Mouse (Mus musculus) Patski (cell line): Measurements from ENCODE around the gene Smad1. TPM values are rescaled to one million over a fixed set of nuclear protein-coding genes. Genes with fewer than 3 reads are reported as not detected.

Experiments used
- ATAC-seq: fragments of 100-300 bp; one replicate; pipeline ENCODE4 v1.8.0; 2021
- CTCF ChIA-PET: fragments of 350-600 bp; sonication (Branson Sonifier 250); formaldehyde crosslinking; loops from one replicate; lab custom pipeline; 2022; ENCODE audit warnings: inconsistent platforms; lab: Charles Lee
- POLR2A ChIA-PET: fragments of 350-600 bp; sonication (Branson Sonifier 250); formaldehyde crosslinking; loops from one replicate; lab custom pipeline; 2022; ENCODE audit warnings: antibody characterized with exemption, inconsistent platforms; lab: Charles Lee
- DNase-seq: peaks from one replicate; pipeline ENCODE4 v3.0.0-alpha.2; 2011; ENCODE audit warnings: low read depth, low spot score
- H3K27me3 ChIP-seq: fragments of 371-371 bp; one replicate; pipeline ENCODE4 v1.5.1; 2021
- CTCF ChIP-seq: fragments of 100-300 bp; IDR thresholded peaks from one replicate; pipeline ENCODE4 v1.5.1; 2021
- in situ Hi-C: fragments of 300-500 bp; cut with MboI; formaldehyde crosslinking; loops from 3 replicates; pipeline ENCODE4 v1.11.1; 2018; ENCODE audit warnings: low pct_unique_long_range_greater_than_20kb, mixed read lengths
- polyA plus RNA-seq: library from polyadenylated mRNA; unstranded; gene quantifications from one replicate; pipeline ENCODE4 v1.2.3, GENCODE M21; 2021

The Smad1 gene
- polyA plus RNA-seq, 1 experiment from 2014 or later, result 31.5 TPM

- no peak for TF ChIP-seq CTCF
- in situ Hi-C loops, result no loop called here
- ChIA-PET POLR2A (no interaction called here), CTCF (interaction anchor here (1.0 to 3.4 kb wide), 3 partner anchors 10 to 28 kb away, joined by 3 to 16 read pairs (median 4); no protein-coding TSS in a partner anchor)
- H3K27me3 ChIP-seq, result no peaks in the 10 kb centered on the region
- ATAC-seq (no peak), DNase-seq (no peak)
Observed at GRCm38 (mm10) chr8:79372084-79372483, 27.2 kb downstream of the Smad1 start.

- DNase-seq, result no peak
- no peaks in the 10 kb centered on the region for H3K27me3 ChIP-seq
- no peak for TF ChIP-seq CTCF
- POLR2A ChIA-PET, result interaction anchor here (0.6 kb wide), 1 partner anchor 193 kb away, joined by 3 read pairs; no protein-coding TSS in a partner anchor
- in situ Hi-C loops, result no loop called here
- CTCF ChIA-PET, result interaction anchor here (3.4 kb wide), 1 partner anchor 11 kb away, joined by 16 read pairs; no protein-coding TSS in a partner anchor
- ATAC-seq, result no peak
Observed at GRCm38 (mm10) chr8:79370646-79371290, 28.6 kb downstream of the Smad1 start.

DNA sequence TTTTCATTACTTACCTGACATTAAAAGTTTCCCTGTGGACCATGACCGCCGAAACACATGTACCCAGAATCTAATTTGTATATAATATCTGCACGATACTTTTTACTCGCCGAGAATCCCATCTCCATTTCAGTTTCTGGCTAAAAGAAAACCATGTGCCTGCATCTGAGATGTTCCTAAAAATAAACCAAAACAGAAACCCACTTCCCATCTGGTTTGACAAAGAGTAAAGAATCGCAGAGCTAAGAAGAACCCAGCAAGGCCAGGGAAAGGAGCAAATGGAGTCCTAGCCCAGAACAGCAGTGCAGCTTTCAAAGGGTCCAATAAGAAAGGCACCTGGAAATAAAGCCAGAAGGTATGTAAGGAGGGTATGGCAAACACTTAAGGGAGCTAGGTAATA, 30.2 kb downstream of the Smad1 start:
- TF ChIP-seq CTCF, result no peak
- ATAC-seq (no peak), DNase-seq (no peak)
- CTCF ChIA-PET, result interaction anchor here (1.1 to 1.2 kb wide), 2 partner anchors 9 to 18 kb away, joined by 4 read pairs; no protein-coding TSS in a partner anchor
- no peaks in the 10 kb centered on the region for H3K27me3 ChIP-seq
- in situ Hi-C loops, result no loop called here
- POLR2A ChIA-PET, result no interaction called here

DNA sequence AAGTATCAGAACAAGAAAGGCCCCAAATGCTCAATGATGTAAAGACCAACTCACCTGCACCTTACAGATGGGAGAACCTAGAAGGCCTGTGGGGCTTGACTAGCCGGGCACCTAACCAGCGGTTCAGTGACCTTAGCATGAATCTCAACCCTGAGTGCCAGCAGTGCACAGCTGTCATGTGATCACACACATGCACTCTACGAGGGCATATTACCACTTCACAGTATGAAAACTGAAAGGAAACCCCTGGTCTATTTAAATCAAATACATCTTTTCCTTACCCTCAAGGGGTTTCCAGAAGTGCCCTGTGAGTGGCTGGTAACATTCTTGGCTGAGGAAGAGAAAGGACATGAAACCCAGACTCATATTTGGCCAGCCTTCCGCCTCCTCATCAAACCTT, 31.4 kb downstream of the Smad1 start:
- POLR2A ChIA-PET, result no interaction called here
- no peaks in the 10 kb centered on the region for H3K27me3 ChIP-seq
- ATAC-seq, result no peak
- DNase-seq, result no peak
- in situ Hi-C loops, result no loop called here
- CTCF ChIA-PET, result no interaction called here
- no peak for TF ChIP-seq CTCF

DNA sequence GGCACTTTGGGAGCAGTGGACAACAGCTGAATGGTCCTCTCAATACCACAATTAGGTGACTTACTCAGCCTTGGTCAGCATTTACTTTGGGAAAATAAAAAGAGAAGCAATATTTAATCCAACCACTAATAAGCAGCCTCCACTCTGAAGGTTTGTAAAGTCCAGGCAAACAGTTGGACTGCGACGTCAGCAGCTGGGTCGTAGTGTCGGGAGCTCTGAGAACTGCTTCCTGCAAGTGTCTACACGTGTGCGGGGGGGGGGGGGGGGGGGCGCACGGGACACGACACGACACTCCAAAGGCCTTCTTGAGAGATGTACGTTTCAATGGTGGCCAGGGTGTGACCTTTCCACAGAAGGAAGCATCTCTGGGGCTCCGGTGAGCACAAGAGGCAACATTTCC, 32.0 kb downstream of the Smad1 start:
- DNase-seq (no peak), ATAC-seq (no peak)
- ChIA-PET POLR2A (no interaction called here), CTCF (no interaction called here)
- H3K27me3 ChIP-seq, result no peaks in the 10 kb centered on the region
- no peak for TF ChIP-seq CTCF
- in situ Hi-C loops, result no loop called here

- no peaks in the 10 kb centered on the region for H3K27me3 ChIP-seq
- in situ Hi-C loops, result no loop called here
- no peak for TF ChIP-seq CTCF
- no peak for DNase-seq
- POLR2A ChIA-PET, result no interaction called here
- no peak for ATAC-seq
- CTCF ChIA-PET, result no interaction called here
Observed at GRCm38 (mm10) chr8:79366227-79366626, 33.1 kb downstream of the Smad1 start.

DNA sequence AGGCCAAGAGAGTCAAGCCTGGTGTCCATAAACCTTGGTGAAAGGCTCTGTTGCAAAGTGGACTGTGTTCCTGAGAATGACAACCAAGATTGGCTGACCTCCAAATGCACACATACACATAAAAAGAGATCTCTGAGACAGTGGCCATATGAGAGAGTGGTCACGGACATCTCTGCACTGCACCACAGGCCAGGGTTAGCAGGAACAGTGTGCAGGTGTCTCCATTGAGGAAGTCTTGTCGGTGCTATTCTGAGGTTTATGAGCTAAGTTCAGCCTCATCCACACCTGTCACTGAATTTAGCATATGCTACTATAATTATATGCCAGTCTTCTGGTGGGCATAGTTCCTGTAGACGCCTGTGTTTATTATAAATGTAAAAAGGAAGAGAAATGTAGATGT, 33.6 kb downstream of the Smad1 start:
- TF ChIP-seq CTCF, result no peak
- DNase-seq (no peak), ATAC-seq (no peak)
- in situ Hi-C loops, result no loop called here
- POLR2A ChIA-PET, result no interaction called here
- CTCF ChIA-PET, result no interaction called here
- H3K27me3 ChIP-seq, result no peaks in the 10 kb centered on the region

DNA sequence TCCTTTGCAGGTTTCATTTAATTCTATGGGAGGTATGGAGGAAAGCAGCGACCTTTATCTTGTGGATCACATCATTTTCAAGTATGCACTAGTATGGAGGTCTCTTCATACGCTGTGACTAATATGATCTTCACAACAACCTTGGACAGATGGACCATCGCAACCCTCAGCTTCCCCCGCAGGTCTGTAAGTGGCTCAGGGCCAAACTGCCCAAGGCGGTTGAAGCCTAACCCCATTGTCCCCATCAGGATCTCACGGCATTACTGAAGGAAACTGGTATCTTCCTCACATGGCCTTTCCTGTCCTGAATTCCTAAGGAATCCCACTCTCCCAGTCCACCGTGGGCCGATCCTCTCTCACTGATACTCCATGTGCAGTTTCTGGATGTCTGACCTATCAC, 34.5 kb downstream of the Smad1 start:
- no peak for DNase-seq
- CTCF ChIA-PET, result no interaction called here
- H3K27me3 ChIP-seq, result no peaks in the 10 kb centered on the region
- POLR2A ChIA-PET, result no interaction called here
- no peak for ATAC-seq
- in situ Hi-C loops, result no loop called here
- TF ChIP-seq CTCF, result no peak

DNA sequence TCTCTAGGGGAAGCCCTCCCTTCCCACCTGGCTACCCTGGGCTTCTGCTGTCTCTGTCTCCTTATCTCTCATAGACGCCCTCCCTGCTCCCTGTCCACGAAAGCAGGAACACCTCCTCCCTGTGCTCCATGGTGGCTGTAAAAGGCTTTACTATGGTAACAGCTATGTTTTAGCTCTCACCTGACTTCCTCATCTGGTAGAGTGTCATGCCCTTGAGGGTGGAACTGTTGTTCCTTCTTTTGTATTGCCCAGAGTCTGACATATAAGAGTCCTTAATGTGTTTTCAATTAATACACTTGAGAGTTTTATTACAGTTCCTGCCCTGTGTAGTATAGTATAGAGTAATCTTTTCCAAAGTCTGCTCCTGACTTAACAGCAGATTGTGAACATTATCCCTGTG, 36.9 kb downstream of the Smad1 start:
- ATAC-seq (no peak), DNase-seq (no peak)
- H3K27me3 ChIP-seq, result no peaks in the 10 kb centered on the region
- in situ Hi-C loops, result no loop called here
- POLR2A ChIA-PET, result no interaction called here
- CTCF ChIA-PET, result interaction anchor here (1.0 to 1.8 kb wide), 2 partner anchors 9 to 10 kb away, joined by 4 to 5 read pairs; no protein-coding TSS in a partner anchor
- no peak for TF ChIP-seq CTCF

DNA sequence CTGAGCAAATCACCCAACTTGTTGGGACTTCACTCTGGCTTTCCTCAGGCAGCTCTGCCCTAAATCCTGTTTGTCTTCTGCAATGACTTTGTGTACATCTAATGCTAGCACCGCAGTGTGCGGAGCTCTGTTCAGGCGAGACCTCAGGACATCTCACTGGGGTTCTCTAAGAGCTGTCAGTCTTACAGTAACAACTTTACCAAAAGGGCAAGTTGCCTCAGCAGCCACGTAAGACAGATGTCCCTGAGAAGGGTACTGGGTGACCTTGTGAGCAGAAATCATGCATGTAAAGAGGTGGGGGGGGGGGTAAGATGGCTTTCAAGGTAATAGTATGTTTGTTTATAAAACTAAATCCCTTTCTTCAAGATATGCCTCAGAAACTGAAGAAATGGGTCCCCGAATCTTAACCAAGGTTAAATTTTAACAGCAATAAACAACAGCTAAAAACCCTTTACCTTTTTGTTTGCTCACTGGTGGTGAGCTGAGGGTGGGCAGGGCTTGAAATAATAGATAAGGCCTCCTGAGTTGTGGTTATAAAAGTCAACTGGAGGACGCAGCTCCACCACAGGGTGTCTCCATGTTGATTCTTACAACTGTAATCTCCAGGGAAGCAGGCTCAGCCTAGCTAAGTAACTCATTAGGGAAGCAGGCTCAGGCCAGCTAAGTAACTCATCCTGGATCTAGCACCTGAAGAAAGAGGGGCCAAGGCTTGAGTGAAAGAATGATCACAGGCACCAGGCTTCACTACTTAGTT, 38.4 kb downstream of the Smad1 start:
- DNase-seq (no peak), ATAC-seq (peak; percentile 22)
- no peak for TF ChIP-seq CTCF
- in situ Hi-C loops, result no loop called here
- no peaks in the 10 kb centered on the region for H3K27me3 ChIP-seq
- ChIA-PET POLR2A (no interaction called here), CTCF (interaction anchor here (0.7 to 3.1 kb wide), 4 partner anchors 9 to 222 kb away, joined by 3 to 16 read pairs (median 4); no protein-coding TSS in a partner anchor)

GRCm38 (mm10) chr8:79360302-79360701, 39.0 kb downstream of the Smad1 start:
- ChIA-PET POLR2A (no interaction called here), CTCF (interaction anchor here (1.0 to 3.1 kb wide), 3 partner anchors 8 to 223 kb away, joined by 3 to 16 read pairs (median 4); no protein-coding TSS in a partner anchor)
- ATAC-seq, result no peak
- H3K27me3 ChIP-seq, result no peaks in the 10 kb centered on the region
- in situ Hi-C loops, result no loop called here
- peak; percentile 46 for DNase-seq
- no peak for TF ChIP-seq CTCF
